Mouse (Mus musculus): ENCODE measurements around the gene Klf13. TPM values are rescaled to one million over a fixed set of nuclear protein-coding genes. Genes with fewer than 3 reads are reported as not detected.

The Klf13 gene
- polyA plus RNA-seq, 1 experiment from 2014 or later: 17.7 TPM

DNA sequence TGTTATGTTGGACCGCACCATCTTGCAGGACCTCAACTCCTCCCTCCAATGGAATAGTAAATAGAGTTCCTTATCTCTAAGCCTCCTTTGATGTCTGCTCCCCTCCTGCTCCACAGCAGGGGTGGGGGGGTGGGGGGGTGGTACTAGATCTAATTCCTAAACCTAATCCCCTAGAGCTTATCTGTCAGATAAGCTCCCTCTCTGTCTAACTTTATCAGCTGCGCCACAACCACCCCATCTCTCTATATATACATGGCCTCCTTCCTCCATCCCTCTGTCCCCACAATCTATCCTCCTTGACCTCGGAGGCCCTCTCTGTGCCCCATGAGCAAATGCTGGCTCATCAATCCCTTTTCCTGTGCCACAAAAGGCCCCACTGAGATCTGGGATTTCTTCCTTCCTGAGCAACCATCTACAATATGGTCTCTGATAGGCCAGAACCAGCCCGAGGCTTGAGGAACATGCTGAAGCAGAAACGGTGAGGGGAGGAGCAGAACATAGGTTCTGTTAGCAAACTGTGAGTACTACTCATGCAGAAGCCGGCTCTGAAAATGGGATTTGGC, 70.3 kb downstream of the Klf13 start:
- WGBS (ENCODE audit: insufficient replicate concordance): 28% methylated on average over 6 of the region's 6 CpGs
- no peaks in the 10 kb centered on the region for H3K36me3 ChIP-seq
- 0 out of 2 replicates have a peak, but pooled peaks cover 4% of the 10 kb centered on the region for H3K4me1 ChIP-seq
- no peak overlapping the region for H3K4me2 ChIP-seq
- no peak overlapping the region for H3K9ac ChIP-seq
- no peak overlapping the region for H3K4me3 ChIP-seq
- H3K9me3 ChIP-seq (replicated peaks): no peaks in the 10 kb centered on the region
- ATAC-seq: no peak
- H3K27me3 ChIP-seq (replicated peaks): peaks cover 10% of the 10 kb centered on the region
- no peak overlapping the region for H3K27ac ChIP-seq

DNA sequence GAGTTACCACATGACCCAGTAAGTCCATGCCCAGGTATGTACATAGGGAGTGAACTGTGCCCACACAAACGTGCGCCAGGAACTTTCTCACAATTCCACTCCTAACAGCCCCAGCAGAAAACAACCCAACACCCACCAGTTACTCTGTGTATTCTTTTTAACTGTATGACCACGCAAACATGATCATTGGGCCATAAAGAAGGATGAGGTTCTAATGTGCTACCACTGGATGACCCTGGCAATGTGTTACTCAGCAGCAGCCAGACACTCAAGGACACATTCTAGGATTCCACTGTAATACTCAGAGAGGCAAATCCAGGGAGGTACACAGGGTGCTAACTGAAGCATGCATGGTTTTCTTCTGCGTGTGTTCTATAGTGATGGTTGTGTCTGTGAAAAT, 72.8 kb downstream of the Klf13 start:
- H3K27ac ChIP-seq: no peak overlapping the region
- 69% methylated on average over 4 of the region's 4 CpGs for WGBS (ENCODE audit: insufficient replicate concordance)
- H3K9ac ChIP-seq: no peak overlapping the region
- H3K4me3 ChIP-seq: no peak overlapping the region
- H3K4me1 ChIP-seq: 0 out of 2 replicates have a peak, but pooled peaks cover 4% of the 10 kb centered on the region
- no peaks in the 10 kb centered on the region for H3K9me3 ChIP-seq (replicated peaks)
- H3K36me3 ChIP-seq: no peaks in the 10 kb centered on the region
- no peak for ATAC-seq
- no peak overlapping the region for H3K4me2 ChIP-seq
- peaks cover 10% of the 10 kb centered on the region for H3K27me3 ChIP-seq (replicated peaks)

DNA sequence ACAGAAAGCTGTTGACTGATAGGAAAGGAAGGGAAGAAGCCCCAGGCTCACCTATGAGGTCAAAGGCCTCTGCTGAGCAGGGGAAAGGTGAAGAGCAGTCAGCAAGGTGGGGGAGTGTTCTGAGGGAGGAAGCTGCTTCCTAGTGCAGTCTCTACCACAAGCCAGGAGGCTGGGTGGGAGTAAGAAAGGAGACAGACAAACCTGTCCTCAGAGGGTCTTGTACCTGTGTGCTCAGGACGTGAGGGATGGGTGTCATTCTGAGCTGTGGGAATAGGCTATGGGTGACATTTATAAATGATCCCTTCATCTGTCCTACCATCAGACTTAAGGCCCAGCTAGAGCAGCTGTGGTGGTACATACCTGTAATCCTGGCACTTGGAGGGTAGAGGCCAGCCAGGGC, 75.7 kb downstream of the Klf13 start:
- Histone ChIP-seq H3K4me1 (peaks cover 11% of the 10 kb centered on the region), H3K27me3 (replicated peaks) (peaks cover 10% of the 10 kb centered on the region), H3K27ac (no peak overlapping the region), H3K4me2 (no peak overlapping the region), H3K4me3 (no peak overlapping the region), H3K9me3 (replicated peaks) (no peaks in the 10 kb centered on the region), H3K36me3 (no peaks in the 10 kb centered on the region), H3K9ac (no peak overlapping the region)
- WGBS (ENCODE audit: insufficient replicate concordance): 52% methylated on average over 1 of the region's 1 CpGs
- no peak for ATAC-seq

DNA sequence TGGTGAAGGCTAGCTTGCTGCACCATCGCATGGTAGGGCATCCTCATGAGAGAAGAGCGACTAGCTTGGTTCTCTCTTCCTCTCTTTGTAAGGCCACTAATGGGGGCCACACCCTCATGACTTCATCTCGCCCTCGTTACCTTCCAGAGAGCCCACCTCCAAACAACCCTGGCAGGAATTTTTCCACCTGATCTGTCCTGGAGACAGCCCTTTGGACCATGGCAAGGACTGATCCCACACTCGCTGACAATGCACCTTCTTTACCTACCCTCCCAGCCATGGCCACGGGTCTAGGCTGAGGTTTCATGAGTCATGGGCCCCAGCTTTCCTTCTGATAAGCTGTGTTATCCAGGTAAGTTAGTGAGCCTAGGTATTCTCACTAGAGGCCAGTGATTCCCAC, 77.6 kb downstream of the Klf13 start:
- Histone ChIP-seq H3K4me1 (peaks cover 12% of the 10 kb centered on the region), H3K4me3 (no peak overlapping the region), H3K27ac (no peak overlapping the region), H3K27me3 (replicated peaks) (peaks cover 16% of the 10 kb centered on the region), H3K36me3 (no peaks in the 10 kb centered on the region), H3K4me2 (no peak overlapping the region), H3K9ac (no peak overlapping the region), H3K9me3 (replicated peaks) (no peaks in the 10 kb centered on the region)
- ATAC-seq: no peak
- 68% methylated on average over 6 of the region's 6 CpGs for WGBS (ENCODE audit: insufficient replicate concordance)

DNA sequence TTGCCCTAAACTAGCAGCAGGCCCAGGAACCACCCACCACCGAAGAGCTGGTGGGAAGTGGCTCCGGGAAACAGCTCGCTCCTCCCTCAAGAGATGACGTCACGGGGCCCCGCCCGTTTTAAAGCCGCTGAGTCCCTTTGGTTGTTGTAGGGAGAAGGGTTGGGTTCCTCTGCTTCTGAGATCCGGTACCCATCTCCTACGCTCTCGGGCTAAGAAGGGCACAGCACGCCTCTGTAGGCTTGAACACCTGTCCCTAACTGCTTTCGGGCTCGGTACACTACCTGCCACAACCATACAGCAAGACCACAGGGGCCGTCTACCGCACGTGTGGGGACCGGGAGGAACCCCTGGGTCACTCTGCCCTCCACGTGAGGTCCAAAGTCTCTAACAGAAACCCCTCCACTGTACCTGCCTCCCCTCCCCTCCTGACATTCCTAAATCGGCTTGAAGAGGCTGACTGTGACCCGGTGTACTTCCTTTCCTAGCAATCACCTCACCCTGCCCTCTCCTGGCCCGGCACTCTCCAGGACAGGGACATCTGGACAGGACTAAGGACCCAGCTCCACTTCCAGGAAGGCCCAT, 80.1 kb downstream of the Klf13 start:
- Histone ChIP-seq H3K4me2 (peak overlapping the region; percentile 65), H3K27me3 (replicated peaks) (0 out of 2 replicates have a peak, but pooled peaks cover 15% of the 10 kb centered on the region), H3K36me3 (no peaks in the 10 kb centered on the region), H3K27ac (no peak overlapping the region), H3K9me3 (replicated peaks) (no peaks in the 10 kb centered on the region), H3K9ac (peak overlapping the region; percentile 47; the same call in 1 of the 2 replicates), H3K4me1 (peaks cover 12% of the 10 kb centered on the region), H3K4me3 (peak overlapping the region; percentile 37)
- WGBS (ENCODE audit: insufficient replicate concordance): 4% methylated on average over 22 of the region's 22 CpGs
- peak; percentile 72 for ATAC-seq

DNA sequence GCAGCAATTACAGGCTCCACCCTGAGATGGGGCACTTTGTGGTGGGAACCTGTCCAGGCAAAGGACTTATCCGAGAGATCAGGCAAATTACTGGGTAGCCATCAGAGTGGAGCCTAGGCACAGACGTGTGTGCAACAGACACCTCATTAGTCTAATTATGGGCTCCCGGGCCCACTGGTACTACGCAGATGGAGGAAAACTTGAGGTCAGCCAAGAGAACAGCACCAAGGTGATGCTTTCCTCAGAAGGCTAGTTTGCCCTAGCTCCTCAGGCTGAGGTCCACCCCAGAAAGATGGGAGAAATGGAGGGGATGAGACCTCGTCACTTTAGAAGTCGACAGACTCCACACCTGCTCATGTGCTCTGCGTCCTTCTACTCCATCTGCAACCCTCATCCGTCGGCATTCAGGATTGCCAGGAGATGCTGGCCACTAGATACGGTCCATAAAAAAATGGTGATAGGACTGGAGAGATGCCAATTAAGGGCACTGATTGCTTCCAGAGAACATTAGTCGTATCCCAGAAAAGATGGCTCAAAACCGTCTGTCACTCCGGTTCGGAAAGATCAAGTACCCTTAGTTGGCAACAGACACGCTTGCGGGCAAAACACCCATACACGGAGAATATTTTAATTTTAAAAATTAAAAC, 80.8 kb downstream of the Klf13 start:
- no peak for ATAC-seq
- Histone ChIP-seq H3K27ac (no peak overlapping the region), H3K9ac (no peak overlapping the region), H3K4me1 (peaks cover 12% of the 10 kb centered on the region), H3K4me2 (peak overlapping the region; percentile 65; the same call in 1 of the 2 replicates), H3K36me3 (no peaks in the 10 kb centered on the region), H3K27me3 (replicated peaks) (0 out of 2 replicates have a peak, but pooled peaks cover 15% of the 10 kb centered on the region), H3K9me3 (replicated peaks) (no peaks in the 10 kb centered on the region), H3K4me3 (no peak overlapping the region)
- WGBS (ENCODE audit: insufficient replicate concordance): 74% methylated on average over 17 of the region's 17 CpGs

DNA sequence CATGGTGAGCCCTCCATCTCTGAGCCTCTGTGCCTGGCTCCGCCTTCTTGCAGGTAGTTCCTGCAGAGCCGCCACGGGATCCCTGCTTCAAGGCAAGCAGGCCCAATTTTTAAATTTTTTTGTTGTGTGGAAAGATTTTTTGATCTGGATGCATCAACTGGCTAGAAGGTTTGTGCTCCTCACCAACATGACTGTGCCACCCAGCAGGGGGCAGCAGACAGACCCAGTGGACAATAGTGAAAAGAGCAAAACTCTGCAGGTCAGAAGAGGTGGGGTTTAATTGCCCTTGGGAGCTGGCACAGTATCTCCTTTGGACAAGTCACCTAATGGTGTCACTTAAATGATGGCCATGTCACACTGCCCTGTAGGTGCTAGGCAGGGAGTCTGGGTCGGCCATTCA, 83.4 kb downstream of the Klf13 start:
- Histone ChIP-seq H3K4me2 (no peak overlapping the region), H3K9ac (no peak overlapping the region), H3K27ac (no peak overlapping the region), H3K4me1 (peaks cover 12% of the 10 kb centered on the region), H3K4me3 (no peak overlapping the region), H3K9me3 (replicated peaks) (no peaks in the 10 kb centered on the region), H3K27me3 (replicated peaks) (peaks cover 30% of the 10 kb centered on the region; the same call in 1 of the 2 replicates), H3K36me3 (no peaks in the 10 kb centered on the region)
- no peak for ATAC-seq
- 48% methylated on average over 4 of the region's 4 CpGs for WGBS (ENCODE audit: insufficient replicate concordance)

DNA sequence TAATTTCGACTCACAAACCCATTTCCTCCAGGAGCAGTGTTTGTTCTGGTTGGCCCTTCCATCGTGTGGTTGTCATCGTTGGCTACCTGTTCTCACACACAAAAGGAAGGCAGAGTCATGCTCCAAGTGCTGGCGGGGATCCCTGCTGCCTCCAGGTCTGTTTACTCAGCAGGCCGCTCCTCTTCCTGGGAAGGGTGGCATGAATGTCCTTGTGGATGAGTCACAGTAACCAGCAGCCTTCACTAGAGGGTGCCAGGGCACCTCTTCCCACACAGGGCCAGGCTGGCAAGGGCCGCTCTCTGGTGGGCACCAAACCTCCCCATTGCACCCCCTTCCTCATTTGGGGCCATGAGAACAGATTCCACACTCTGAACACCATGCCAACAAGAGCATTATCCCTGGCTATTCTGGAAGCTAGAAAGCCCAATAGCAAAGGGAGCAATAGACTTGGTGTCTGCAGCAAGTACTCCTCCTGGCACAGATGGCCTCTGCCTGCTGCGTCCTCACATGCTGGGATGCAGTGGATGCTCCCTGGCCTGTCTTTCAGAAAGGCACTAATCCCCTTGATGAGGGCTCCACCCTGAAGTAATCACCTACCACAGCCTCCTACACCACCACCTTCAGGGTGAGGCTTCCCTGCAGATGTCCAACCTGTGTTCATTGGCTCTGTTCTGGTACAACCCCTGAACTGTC, 86.7 kb downstream of the Klf13 start:
- H3K9me3 ChIP-seq (replicated peaks): no peaks in the 10 kb centered on the region
- no peaks in the 10 kb centered on the region for H3K4me1 ChIP-seq
- H3K36me3 ChIP-seq: no peaks in the 10 kb centered on the region
- H3K9ac ChIP-seq: no peak overlapping the region
- peaks cover 33% of the 10 kb centered on the region for H3K27me3 ChIP-seq (replicated peaks)
- H3K27ac ChIP-seq: no peak overlapping the region
- 28% methylated on average over 7 of the region's 7 CpGs for WGBS (ENCODE audit: insufficient replicate concordance)
- H3K4me3 ChIP-seq: no peak overlapping the region
- no peak overlapping the region for H3K4me2 ChIP-seq
- ATAC-seq: no peak

Other genes with a start within 250 kb of the Klf13 start
- not detected in 2 replicates for gene E030018B13Rik, start 22.1 kb downstream of the Klf13 start, polyA plus RNA-seq (2016; fragmentation: Nextera tagmentation; extraction: Ambion mirVana)
- gene Trpm1, start 214.9 kb upstream of the Klf13 start, polyA plus RNA-seq (2016; fragmentation: Nextera tagmentation; extraction: Ambion mirVana): not detected in 2 replicates

All from liver, embryonic 12.5 days (tissue).